Mouse (Mus musculus) frontal cortex, adult 2 months (tissue): ENCODE measurements at regions not wholly inside any gene's neighbourhood (a gene's known extent, or its start where the extent isn't known, plus 50 kb on each side); places are given as distances from the start of the nearest gene placed in this dataset.
A peak's percentile ranks its signal among the peaks of the same experiment; 100 is the strongest.

ENCODE experiments used
- DNase-seq, 2 experiments: peaks; one replicate each; pipeline ENCODE4 v3.0.0; 2022; ENCODE audit warnings: low spot score in 1 of 2; ENCODE audit errors: extremely low spot score in 1 of 2

DNA sequence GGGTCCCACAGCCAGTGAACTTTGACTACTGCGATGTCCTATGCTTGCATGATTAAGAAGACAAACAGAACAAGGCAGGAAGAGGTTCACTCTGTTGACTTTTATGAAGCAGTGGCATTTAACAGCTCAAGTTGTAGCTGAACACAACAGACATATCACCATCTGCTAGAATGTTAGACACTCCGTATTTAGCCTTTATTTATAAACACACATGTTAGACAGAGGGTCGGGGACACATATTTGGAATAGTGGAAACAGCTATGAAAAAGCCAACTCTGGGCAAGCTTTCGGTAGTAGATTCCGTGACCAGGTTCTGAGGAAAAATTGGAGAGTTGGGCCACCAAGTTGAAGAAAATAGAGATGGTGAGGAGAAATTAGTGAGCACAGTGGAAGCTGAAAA lies 775.6 kb upstream of the Fam98a start:
- peak in 1 of 2 experiments; percentile 3 for DNase-seq

DNA sequence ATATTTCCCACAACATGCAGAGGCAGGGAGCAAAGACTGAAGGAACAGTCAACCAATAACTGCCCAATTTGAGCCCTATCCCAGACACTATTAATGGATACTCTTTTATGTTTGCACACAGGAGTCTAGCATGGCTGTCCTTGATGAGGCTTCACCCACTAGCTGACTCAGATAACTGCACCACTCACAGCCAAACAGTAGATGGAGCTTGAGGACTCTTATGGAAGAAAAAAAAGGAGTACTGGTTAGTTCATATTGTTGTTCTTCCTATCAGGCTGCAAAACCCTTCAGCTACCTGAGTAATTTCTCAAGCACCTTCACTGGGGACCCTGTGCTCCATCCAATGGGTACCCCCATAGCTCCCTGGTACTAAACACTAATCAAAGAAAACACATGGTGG lies 742.9 kb upstream of the Fam98a start:
- peak in 1 of 2 experiments; percentile 62 for DNase-seq
